Mouse (Mus musculus): ENCODE results near the gene Hsd17b2. TPM values are rescaled to one million over a fixed set of nuclear protein-coding genes. Genes with fewer than 3 reads are reported as not detected.

Hsd17b2 gene
- total RNA-seq, 2 experiments from 2014 or later, result 0.35 to 0.37 TPM

Other genes with a start within 250 kb of the Hsd17b2 start
- 1 to 10 TPM; 2.6 to 2.7 TPM for gene Plcg2, start 203.6 kb upstream of the Hsd17b2 start, total RNA-seq (2021)
- 1 to 10 TPM; 3.6 to 6.7 TPM for gene Sdr42e1, start 28.2 kb upstream of the Hsd17b2 start, total RNA-seq (2021)
- 10 to 100 TPM; 18.3 to 20.1 TPM for gene Mphosph6, start 100.0 kb downstream of the Hsd17b2 start, total RNA-seq (2021)

All from left cerebral cortex, adult 18-20 months (tissue).